Mouse (Mus musculus): ENCODE results near the gene Chrm3. TPM values are rescaled to one million over a fixed set of nuclear protein-coding genes. Genes with fewer than 3 reads are reported as not detected.

The Chrm3 gene
- total and polyA plus RNA-seq, 3 experiments: 0.47 to 1.2 (median 0.89) TPM

DNA sequence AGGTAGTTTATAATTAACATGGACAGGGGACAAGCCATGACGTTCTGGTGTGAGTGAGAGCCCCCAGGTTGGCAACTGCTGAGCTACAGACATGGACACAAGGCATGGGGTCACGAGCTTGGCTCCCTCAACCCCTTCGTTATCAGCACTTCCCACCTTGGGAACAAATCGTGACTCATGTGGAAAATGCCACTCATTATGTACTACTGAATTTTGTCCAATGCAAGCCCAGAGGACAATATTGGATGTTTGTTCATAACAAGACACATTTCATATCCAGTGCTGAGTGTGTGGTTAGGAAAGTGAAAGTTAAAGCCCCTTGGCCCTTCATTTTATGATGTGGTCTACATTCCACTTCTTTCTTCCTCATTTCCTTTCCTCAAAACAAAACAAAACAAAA is 140.2 kb downstream of the Chrm3 start:
- DNase-seq: peak in 1 of 2 experiments; percentile 20
- H3K27me3 ChIP-seq (ENCODE audit: control insufficient read depth, insufficient read depth, low read length): no peaks in the 10 kb centered on the region
- H3K79me2 ChIP-seq (replicated peaks; ENCODE audit: control insufficient read depth, insufficient read depth, low read length): no peaks in the 10 kb centered on the region
- H3K4me1 ChIP-seq (ENCODE audit: control insufficient read depth, insufficient read depth, low read length): no peaks in the 10 kb centered on the region
- no peak overlapping the region for H3K27ac ChIP-seq
- TF ChIP-seq CTCF (IDR thresholded peaks at IDR 0.05) (no peak), POLR2A (IDR thresholded peaks at IDR 0.05; ENCODE audit: insufficient read depth, low read depth, low read length) (no peak), EP300 (IDR thresholded peaks at IDR 0.05; ENCODE audit: insufficient read depth, low read depth, low read length) (no peak)
- no peak overlapping the region for H3K9ac ChIP-seq (ENCODE audit: low read depth, low read length)
- no peaks in the 10 kb centered on the region for H3K36me3 ChIP-seq (ENCODE audit: control insufficient read depth, insufficient read depth, low read length)
- intact Hi-C loops (cut with DNase I): no loop called here
- 43% methylated on average over 4 of the region's 4 CpGs for WGBS
- H3K4me3 ChIP-seq: no peak overlapping the region

DNA sequence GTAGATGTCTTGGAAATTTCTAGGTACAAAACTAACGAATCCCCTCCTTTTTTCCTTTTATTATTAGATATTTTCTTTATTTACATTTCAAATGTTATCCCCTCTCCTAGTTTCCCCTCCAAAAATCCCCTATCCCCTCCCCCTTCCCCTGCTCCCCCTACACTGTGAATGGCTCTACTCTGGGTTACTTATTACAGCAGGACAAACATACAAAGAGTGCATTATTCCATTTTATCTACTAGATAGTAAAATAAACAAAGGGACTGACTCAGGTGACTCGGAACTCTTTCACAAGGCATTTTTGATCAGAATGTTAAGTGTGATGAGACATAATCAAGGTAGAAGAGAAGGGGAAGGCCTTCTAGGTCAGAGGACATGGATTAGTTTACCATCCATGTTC is 148.5 kb downstream of the Chrm3 start:
- no peak for TF ChIP-seq EP300 (IDR thresholded peaks at IDR 0.05; ENCODE audit: insufficient read depth, low read depth, low read length)
- TF ChIP-seq CTCF (IDR thresholded peaks at IDR 0.05): no peak
- no peak for TF ChIP-seq POLR2A (IDR thresholded peaks at IDR 0.05; ENCODE audit: insufficient read depth, low read depth, low read length)
- intact Hi-C loops (cut with DNase I): no loop called here

DNA sequence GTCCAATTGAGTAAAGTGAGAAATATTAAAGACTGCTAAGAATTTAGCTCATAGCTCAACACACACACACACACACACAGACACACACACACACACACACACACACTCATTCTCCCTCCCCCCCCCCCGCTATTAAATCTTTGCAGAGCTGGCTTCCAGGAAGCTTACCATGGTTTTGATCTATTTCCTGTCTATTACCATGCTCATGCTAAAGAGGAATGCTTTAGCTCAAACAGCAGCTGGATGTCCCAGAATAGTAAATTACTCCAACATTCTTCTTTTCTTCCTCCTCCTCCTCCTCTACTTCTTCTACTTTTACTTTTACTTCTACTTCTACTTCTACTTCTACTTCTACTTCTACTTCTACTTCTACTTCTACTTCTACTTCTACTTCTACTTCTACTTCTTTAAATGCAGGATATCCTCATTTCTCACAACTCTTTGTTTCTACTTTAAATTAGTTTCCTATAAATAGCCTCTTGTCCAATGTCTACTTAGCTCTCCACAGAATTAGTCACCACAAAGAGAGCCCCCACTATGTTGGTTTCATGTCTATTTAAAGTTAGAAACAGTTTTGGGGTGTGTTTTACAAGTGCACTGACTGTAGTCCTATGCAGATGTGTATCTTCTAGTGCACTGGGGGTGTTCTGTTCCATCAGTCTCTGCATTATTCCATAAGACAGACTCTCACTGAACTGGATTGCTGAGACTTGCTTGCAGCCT is 150.0 kb downstream of the Chrm3 start:
- intact Hi-C loops (cut with DNase I): no loop called here
- DNase-seq: no peak
- 23% methylated on average over 1 of the region's 1 CpGs for WGBS
- no peaks in the 10 kb centered on the region for H3K4me1 ChIP-seq (ENCODE audit: control insufficient read depth, insufficient read depth, low read length)
- H3K4me3 ChIP-seq: no peak overlapping the region
- no peaks in the 10 kb centered on the region for H3K36me3 ChIP-seq (ENCODE audit: control insufficient read depth, insufficient read depth, low read length)
- TF ChIP-seq POLR2A (IDR thresholded peaks at IDR 0.05; ENCODE audit: insufficient read depth, low read depth, low read length) (no peak), EP300 (IDR thresholded peaks at IDR 0.05; ENCODE audit: insufficient read depth, low read depth, low read length) (no peak), CTCF (IDR thresholded peaks at IDR 0.05) (no peak)
- no peak overlapping the region for H3K9ac ChIP-seq (ENCODE audit: low read depth, low read length)
- H3K27ac ChIP-seq: no peak overlapping the region
- H3K79me2 ChIP-seq (replicated peaks; ENCODE audit: control insufficient read depth, insufficient read depth, low read length): no peaks in the 10 kb centered on the region
- H3K27me3 ChIP-seq (ENCODE audit: control insufficient read depth, insufficient read depth, low read length): no peaks in the 10 kb centered on the region

More for the DNA sequence above, 148.5 kb downstream of the Chrm3 start:
- Histone ChIP-seq H3K79me2 (replicated peaks; ENCODE audit: control insufficient read depth, insufficient read depth, low read length) (no peaks in the 10 kb centered on the region), H3K4me1 (ENCODE audit: control insufficient read depth, insufficient read depth, low read length) (no peaks in the 10 kb centered on the region), H3K27ac (no peak overlapping the region), H3K36me3 (ENCODE audit: control insufficient read depth, insufficient read depth, low read length) (no peaks in the 10 kb centered on the region), H3K9ac (ENCODE audit: low read depth, low read length) (no peak overlapping the region), H3K4me3 (no peak overlapping the region), H3K27me3 (ENCODE audit: control insufficient read depth, insufficient read depth, low read length) (no peaks in the 10 kb centered on the region)
- DNase-seq: no peak
- 68% methylated on average over 2 of the region's 2 CpGs for WGBS

DNA sequence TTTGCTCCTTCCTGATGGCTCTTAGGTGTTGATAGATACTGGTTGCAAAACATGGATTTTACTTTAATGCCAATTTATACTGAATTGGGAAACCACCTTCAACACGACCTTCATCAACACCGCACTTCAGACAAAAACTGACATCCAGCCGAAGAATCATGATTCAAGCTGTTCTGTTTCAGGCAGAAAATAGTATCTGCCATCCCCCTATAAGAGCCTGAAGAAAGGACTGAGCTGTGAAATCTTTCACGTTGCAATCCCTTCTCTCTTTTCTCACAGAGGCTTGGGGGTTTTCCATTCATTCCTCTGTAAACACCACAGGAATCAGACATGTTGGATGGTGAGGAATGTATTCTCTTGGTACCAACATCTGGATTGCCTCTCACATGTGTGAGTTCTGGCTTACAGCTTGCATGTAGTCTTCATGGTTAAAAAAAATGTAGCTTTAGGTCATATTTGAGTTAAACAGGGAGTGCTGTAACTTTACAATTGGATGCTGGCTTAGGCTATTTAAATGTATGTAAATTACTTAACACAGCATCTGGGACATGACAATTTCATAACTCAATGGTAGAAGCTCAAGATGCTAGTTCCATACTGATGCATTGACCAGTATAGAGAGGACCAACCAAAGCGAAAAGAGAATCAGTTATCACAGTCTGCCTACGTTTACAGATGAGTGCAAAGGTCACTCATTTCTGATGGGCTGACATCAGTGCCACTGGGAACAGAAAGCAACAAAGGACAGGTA is 161.3 kb downstream of the Chrm3 start:
- Histone ChIP-seq H3K36me3 (ENCODE audit: control insufficient read depth, insufficient read depth, low read length) (no peaks in the 10 kb centered on the region), H3K27ac (no peak overlapping the region), H3K4me3 (no peak overlapping the region), H3K9ac (ENCODE audit: low read depth, low read length) (no peak overlapping the region), H3K79me2 (replicated peaks; ENCODE audit: control insufficient read depth, insufficient read depth, low read length) (no peaks in the 10 kb centered on the region), H3K4me1 (ENCODE audit: control insufficient read depth, insufficient read depth, low read length) (no peaks in the 10 kb centered on the region), H3K27me3 (ENCODE audit: control insufficient read depth, insufficient read depth, low read length) (no peaks in the 10 kb centered on the region)
- intact Hi-C loops (cut with DNase I): no loop called here
- TF ChIP-seq POLR2A (IDR thresholded peaks at IDR 0.05; ENCODE audit: insufficient read depth, low read depth, low read length): no peak
- TF ChIP-seq CTCF (IDR thresholded peaks at IDR 0.05): no peak
- TF ChIP-seq EP300 (IDR thresholded peaks at IDR 0.05; ENCODE audit: insufficient read depth, low read depth, low read length): no peak
- 83% methylated on average over 6 of the region's 6 CpGs for whole genome bisulfite sequencing
- DNase-seq: no peak

DNA sequence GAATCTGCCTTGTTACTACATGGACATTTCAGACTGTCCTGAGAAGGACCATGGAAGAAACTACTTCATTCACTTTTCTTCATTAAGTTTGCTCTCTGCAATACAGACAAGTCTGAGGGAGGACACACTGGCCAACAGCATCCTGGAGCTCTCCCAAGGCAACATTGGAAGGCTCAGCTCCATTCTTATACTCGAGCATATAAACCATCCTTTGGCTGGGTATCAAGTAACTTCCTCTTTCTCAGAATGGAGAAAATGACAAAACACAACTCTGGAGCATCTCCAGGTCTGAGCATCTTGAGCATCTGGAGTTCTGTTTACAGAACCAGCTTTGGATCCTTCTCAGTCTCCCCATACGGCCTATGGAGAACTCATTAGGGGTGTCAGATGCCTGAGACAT is 170.8 kb downstream of the Chrm3 start:
- Histone ChIP-seq H3K4me1 (ENCODE audit: control insufficient read depth, insufficient read depth, low read length) (no peaks in the 10 kb centered on the region), H3K9ac (ENCODE audit: low read depth, low read length) (no peak overlapping the region), H3K4me3 (no peak overlapping the region), H3K36me3 (ENCODE audit: control insufficient read depth, insufficient read depth, low read length) (no peaks in the 10 kb centered on the region), H3K79me2 (replicated peaks; ENCODE audit: control insufficient read depth, insufficient read depth, low read length) (no peaks in the 10 kb centered on the region), H3K27ac (no peak overlapping the region), H3K27me3 (ENCODE audit: control insufficient read depth, insufficient read depth, low read length) (no peaks in the 10 kb centered on the region)
- WGBS: 39% methylated on average over 2 of the region's 2 CpGs
- no peak for TF ChIP-seq EP300 (IDR thresholded peaks at IDR 0.05; ENCODE audit: insufficient read depth, low read depth, low read length)
- TF ChIP-seq POLR2A (IDR thresholded peaks at IDR 0.05; ENCODE audit: insufficient read depth, low read depth, low read length): no peak
- intact Hi-C loops (cut with DNase I): no loop called here
- no peak for DNase-seq

DNA sequence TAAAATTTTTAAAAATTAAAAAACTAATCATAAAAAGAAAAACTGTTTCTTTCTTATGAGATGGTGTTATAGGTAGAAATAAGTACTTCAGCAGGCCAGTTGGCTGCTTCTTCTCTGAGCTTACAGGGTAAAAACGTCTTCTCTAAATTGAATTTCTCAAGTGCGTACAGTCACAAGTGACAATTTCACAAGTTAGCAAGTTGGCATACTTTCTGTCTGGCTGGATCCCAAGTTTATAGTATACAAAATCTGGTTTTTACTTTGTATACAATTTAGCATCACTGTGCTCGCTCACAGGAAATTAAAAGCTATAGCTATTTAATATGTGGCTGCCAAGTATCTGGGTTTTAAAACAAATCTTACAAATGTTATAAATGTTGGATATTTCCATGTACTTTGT is 172.7 kb downstream of the Chrm3 start:
- no peak overlapping the region for H3K9ac ChIP-seq (ENCODE audit: low read depth, low read length)
- no peak for DNase-seq
- H3K79me2 ChIP-seq (replicated peaks; ENCODE audit: control insufficient read depth, insufficient read depth, low read length): no peaks in the 10 kb centered on the region
- no peaks in the 10 kb centered on the region for H3K36me3 ChIP-seq (ENCODE audit: control insufficient read depth, insufficient read depth, low read length)
- 81% methylated on average over 3 of the region's 3 CpGs for WGBS
- no peaks in the 10 kb centered on the region for H3K27me3 ChIP-seq (ENCODE audit: control insufficient read depth, insufficient read depth, low read length)
- no peaks in the 10 kb centered on the region for H3K4me1 ChIP-seq (ENCODE audit: control insufficient read depth, insufficient read depth, low read length)
- H3K27ac ChIP-seq: no peak overlapping the region
- TF ChIP-seq POLR2A (IDR thresholded peaks at IDR 0.05; ENCODE audit: insufficient read depth, low read depth, low read length) (no peak), CTCF (IDR thresholded peaks at IDR 0.05) (no peak), EP300 (IDR thresholded peaks at IDR 0.05; ENCODE audit: insufficient read depth, low read depth, low read length) (no peak)
- intact Hi-C loops (cut with DNase I): no loop called here
- H3K4me3 ChIP-seq: no peak overlapping the region
